Mouse (Mus musculus) small intestine, adult 2 months (tissue): ENCODE results near the gene Tbxas1.

Experiments used
- CTCF ChIP-seq: fragments of 200-500 bp; IDR thresholded peaks from 2 replicates; pipeline ENCODE4 v1.5.1; 2012; ENCODE audit warnings: low read depth, mild to moderate bottlenecking, control low read depth, inconsistent platforms, low read length, moderate library complexity, mixed read lengths; ENCODE audit not compliant: insufficient replicate concordance, insufficient read length; ENCODE audit errors: extremely low read depth
- POLR2A ChIP-seq: fragments of 200-500 bp; IDR thresholded peaks from 2 replicates; pipeline ENCODE4 v1.6.1; 2012; ENCODE audit warnings: low read depth, mild to moderate bottlenecking, control low read depth, inconsistent platforms, low read length, moderate library complexity

DNA sequence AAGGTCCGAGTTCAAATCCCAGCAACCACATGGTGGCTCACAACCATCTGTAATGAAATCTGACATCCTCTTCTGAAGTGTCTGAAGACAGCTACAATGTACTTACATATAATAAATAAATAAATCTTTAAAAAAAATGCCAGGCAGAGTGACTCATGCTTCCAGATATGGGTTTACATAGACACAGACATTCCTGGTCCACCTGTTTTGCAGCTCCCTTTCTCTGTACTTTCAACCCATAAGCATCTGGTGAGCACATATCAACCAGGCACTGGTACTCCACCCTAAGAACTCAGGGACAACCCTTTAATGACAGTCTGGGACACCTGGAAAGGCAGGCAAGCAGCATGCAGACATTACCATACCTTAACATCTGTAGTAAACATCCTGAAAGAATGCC is 240.2 kb downstream of the Tbxas1 start:
- TF ChIP-seq POLR2A (no peak), CTCF (no peak)
